Mouse (Mus musculus) liver, postnatal 0 days (tissue): ENCODE measurements around the gene Kcnh6. TPM values are rescaled to one million over a fixed set of nuclear protein-coding genes. Genes with fewer than 3 reads are reported as not detected.

Experiments
- ATAC-seq: fragments of 200-750 bp; cut with Nextera tagmentation; 2 replicates; pipeline ENCODE4 v1.8.0; 2017; ENCODE audit warnings: mild to moderate bottlenecking, moderate library complexity
- DNase-seq: peaks from one replicate; pipeline ENCODE4 v3.0.0-alpha.2; 2016
- H3K27ac ChIP-seq: fragments of 300-500 bp; sonication (generic); 2 replicates; pipeline ENCODE4 v1.5.1; 2014; ENCODE audit warnings: antibody characterized with exemption, moderate library complexity, mild to moderate bottlenecking, low read depth
- H3K27me3 ChIP-seq: fragments of 300-500 bp; sonication (generic); 2 replicates; pipeline ENCODE4 v1.6.1; 2014; ENCODE audit warnings: low read length, control low read depth, mixed read lengths; ENCODE audit not compliant: insufficient read depth
- H3K36me3 ChIP-seq: fragments of 300-500 bp; sonication (generic); replicated peaks from 2 replicates; pipeline ENCODE4 v1.6.1; 2014; ENCODE audit warnings: mild to moderate bottlenecking, control low read depth, low read length, moderate library complexity, mixed read lengths; ENCODE audit not compliant: insufficient read depth
- H3K4me1 ChIP-seq: fragments of 300-500 bp; sonication (generic); 2 replicates; pipeline ENCODE4 v1.6.1; 2014; ENCODE audit warnings: antibody characterized with exemption, mild to moderate bottlenecking, control low read depth; ENCODE audit not compliant: insufficient read depth
- H3K4me2 ChIP-seq: fragments of 300-500 bp; sonication (generic); 2 replicates; pipeline ENCODE4 v1.6.1; 2014; ENCODE audit warnings: low read depth, mild to moderate bottlenecking, low read length, moderate library complexity, mixed read lengths
- H3K4me3 ChIP-seq: fragments of 300-500 bp; sonication (generic); 2 replicates; pipeline ENCODE4 v1.5.1; 2014; ENCODE audit warnings: low read depth, low read length
- H3K9ac ChIP-seq: fragments of 300-500 bp; sonication (generic); replicated peaks from 2 replicates; pipeline ENCODE4 v1.6.1; 2014; ENCODE audit warnings: mild to moderate bottlenecking, moderate library complexity
- H3K9me3 ChIP-seq: fragments of 300-500 bp; sonication (generic); 2 replicates; pipeline ENCODE4 v1.6.1; 2016; ENCODE audit warnings: mild to moderate bottlenecking, control low read depth, low read length, mixed read lengths
- CTCF ChIP-seq: sonication (generic); IDR thresholded peaks from 2 replicates; pipeline ENCODE4 v1.5.1; 2016; ENCODE audit warnings: antibody characterized with exemption, low read depth
- EP300 ChIP-seq: IDR thresholded peaks from 2 replicates; pipeline ENCODE4 v1.6.1; 2016; ENCODE audit warnings: antibody characterized with exemption, low read depth, mild to moderate bottlenecking
- WGBS: fragments of 180-500 bp; shearing (Covaris S2); extraction: QIAGEN DNeasy Blood & Tissue Kit; methylation state at CpG from one replicate; pipeline ENCODE4 v1.1.7; 2014; ENCODE audit not compliant: insufficient replicate concordance; 5-methylcytosine and 5-hydroxymethylcytosine counted together
- polyA plus RNA-seq: library from polyadenylated mRNA; unstranded; fragments of >200 nt; fragmentation: Nextera tagmentation; extraction: Ambion mirVana; gene quantifications from 2 replicates; pipeline ENCODE4 v1.2.1, GENCODE M21; 2015

The Kcnh6 gene
- polyA plus RNA-seq = 0.02 TPM in 1 of 2 replicates, not detected in the other

DNA sequence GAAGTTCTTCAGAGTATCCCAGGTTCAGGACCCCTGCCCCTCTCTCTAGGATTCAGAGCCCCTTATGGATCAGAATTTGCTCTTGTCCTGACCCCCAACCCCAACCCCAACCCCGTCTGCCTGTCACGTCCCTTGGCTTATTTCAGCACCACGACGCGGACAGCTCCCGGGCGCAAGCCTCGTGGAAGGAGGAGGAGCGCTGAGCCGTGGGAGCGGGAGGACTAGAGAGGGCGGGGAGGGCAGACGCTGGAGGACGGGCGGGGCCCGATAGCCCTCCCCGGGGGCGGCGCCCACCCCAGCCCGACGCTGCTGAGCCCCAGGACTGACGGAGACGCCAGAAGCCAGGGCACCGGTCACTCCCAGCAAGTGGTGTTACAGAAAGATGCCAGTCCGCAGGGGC lies at the start of gene Kcnh6:
Gene Kcnh6, plus strand, starts transcription at position 304 of the 400 bp plus-strand sequence.
- ATAC-seq = peak; percentile 44; the same call in 1 of the 2 replicates
- H3K4me3 ChIP-seq = no peak within 1 kb of the TSS
- H3K9ac ChIP-seq = no peak within 1 kb of the TSS
- no peaks in the 10 kb centered on the region for H3K36me3 ChIP-seq
- no peak within 1 kb of the TSS for H3K27ac ChIP-seq
- no peaks in the 10 kb centered on the region for H3K9me3 ChIP-seq
- H3K4me1 ChIP-seq = peaks cover 5% of the 10 kb centered on the region
- DNase-seq = peak; percentile 83
- H3K27me3 ChIP-seq = peaks cover 77% of the 10 kb centered on the region
- WGBS = under 1% methylated on average over 21 of the region's 25 CpGs
- TF ChIP-seq EP300 (no peak), CTCF (no peak)
- H3K4me2 ChIP-seq = peak within 1 kb of the TSS; percentile 35; the same call in 1 of the 2 replicates

DNA sequence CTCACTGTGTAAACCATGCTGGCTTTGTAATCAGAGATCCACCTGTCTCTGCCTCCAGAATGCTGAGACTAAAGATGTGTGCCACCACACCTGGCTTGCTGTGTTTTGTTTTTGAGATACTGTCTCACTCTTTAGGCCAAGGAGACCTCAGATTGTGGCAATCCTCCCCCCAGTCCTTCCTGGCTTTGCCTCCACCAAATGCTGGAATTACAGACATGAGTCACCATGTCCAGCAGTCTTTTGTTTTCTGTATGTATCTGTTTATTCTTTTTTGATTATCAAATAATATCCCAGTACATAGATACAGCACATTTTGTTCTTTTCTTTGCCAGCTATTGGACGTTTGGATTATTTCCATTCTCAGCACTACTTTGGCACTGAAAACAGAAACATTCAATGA lies 49.4 kb upstream of the Kcnh6 start:
- 21% methylated on average over 1 of the region's 1 CpGs for WGBS
- TF ChIP-seq CTCF (no peak), EP300 (no peak)
- no peaks in the 10 kb centered on the region for H3K36me3 ChIP-seq
- H3K9ac ChIP-seq = no peak overlapping the region
- no peak overlapping the region for H3K4me3 ChIP-seq
- 0 out of 2 replicates have a peak, but pooled peaks cover 3% of the 10 kb centered on the region for H3K4me1 ChIP-seq
- no peak overlapping the region for H3K27ac ChIP-seq
- DNase-seq = no peak
- peaks cover 10% of the 10 kb centered on the region for H3K27me3 ChIP-seq
- ATAC-seq = no peak
- no peak overlapping the region for H3K4me2 ChIP-seq
- no peaks in the 10 kb centered on the region for H3K9me3 ChIP-seq

DNA sequence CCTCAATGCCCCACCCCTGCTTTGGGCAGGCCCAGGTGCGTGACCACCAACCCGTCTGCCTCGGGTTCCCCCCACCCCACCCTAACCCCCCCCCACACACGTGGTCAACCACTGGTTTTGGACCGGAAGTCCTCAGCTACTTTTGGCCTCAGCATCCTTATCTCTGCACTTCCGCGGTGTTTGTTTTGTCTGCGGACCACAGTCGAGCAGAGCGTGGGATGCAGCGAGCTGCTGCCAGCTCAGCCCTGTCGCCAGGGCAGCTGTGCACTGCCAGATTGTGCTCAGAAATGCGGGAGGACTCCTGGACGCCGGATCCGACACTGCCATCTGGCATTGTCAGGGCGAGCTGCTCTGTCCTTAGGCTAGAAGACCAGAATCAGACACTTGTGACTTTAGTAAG lies 48.6 kb upstream of the Kcnh6 start:
- Histone ChIP-seq H3K9ac (no peak overlapping the region), H3K27ac (no peak overlapping the region), H3K36me3 (no peaks in the 10 kb centered on the region), H3K4me2 (no peak overlapping the region), H3K4me1 (0 out of 2 replicates have a peak, but pooled peaks cover 3% of the 10 kb centered on the region), H3K27me3 (peaks cover 10% of the 10 kb centered on the region), H3K9me3 (no peaks in the 10 kb centered on the region), H3K4me3 (no peak overlapping the region)
- DNase-seq (no peak), ATAC-seq (no peak)
- TF ChIP-seq EP300 (no peak), CTCF (no peak)
- WGBS = 6% methylated on average over 17 of the region's 17 CpGs

DNA sequence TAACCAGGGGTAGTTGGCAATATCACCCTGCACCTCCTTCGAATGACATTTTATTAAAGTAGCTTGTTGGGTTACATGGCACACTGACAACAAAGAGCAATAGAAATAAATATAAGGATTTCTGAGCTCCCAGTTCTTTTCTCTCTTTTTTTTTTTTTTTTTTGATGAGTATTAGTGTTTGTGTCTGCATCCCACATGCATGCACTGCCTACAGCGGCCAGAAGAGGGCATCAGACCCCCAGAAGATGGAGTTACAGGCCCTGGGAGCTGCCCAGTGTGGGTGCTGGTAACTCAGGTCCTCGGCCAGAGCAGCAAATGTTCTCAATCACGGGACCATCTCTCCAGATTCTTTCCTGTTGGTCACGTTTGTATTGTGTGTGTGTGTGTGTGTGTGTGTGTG lies 43.2 kb upstream of the Kcnh6 start:
- 66% methylated on average over 5 of the region's 5 CpGs for WGBS
- no peak overlapping the region for H3K9ac ChIP-seq
- no peaks in the 10 kb centered on the region for H3K9me3 ChIP-seq
- no peak overlapping the region for H3K27ac ChIP-seq
- no peaks in the 10 kb centered on the region for H3K36me3 ChIP-seq
- H3K4me1 ChIP-seq = peaks cover 5% of the 10 kb centered on the region; the same call in 1 of the 2 replicates
- DNase-seq (no peak), ATAC-seq (no peak)
- H3K4me2 ChIP-seq = no peak overlapping the region
- no peak overlapping the region for H3K4me3 ChIP-seq
- H3K27me3 ChIP-seq = peaks cover 38% of the 10 kb centered on the region
- TF ChIP-seq EP300 (no peak), CTCF (0 out of 2 replicates have a peak, but pooled peaks have one; percentile 30)

DNA sequence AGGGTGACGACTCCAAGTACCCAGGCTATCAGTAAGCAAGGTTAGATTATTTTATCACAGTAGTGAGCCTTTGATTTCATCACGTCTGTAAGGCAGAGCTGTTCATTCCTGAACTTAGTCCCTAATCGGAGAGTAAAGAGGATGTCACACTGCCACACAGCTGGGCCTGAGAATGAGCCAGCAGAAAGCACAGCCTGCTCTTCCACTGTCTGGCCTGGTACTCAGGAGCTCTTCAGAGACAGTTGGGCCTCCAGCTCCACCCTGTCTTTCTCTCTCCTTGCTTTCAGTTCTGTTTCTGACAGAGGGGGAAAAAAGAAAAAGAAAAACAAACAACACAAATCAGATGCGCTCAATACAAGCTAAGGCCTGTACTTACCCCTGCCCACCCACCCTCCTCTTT lies 41.6 kb upstream of the Kcnh6 start:
- H3K27me3 ChIP-seq = peaks cover 48% of the 10 kb centered on the region
- no peak overlapping the region for H3K27ac ChIP-seq
- ATAC-seq (no peak), DNase-seq (no peak)
- peaks cover 5% of the 10 kb centered on the region; the same call in 1 of the 2 replicates for H3K4me1 ChIP-seq
- no peak overlapping the region for H3K4me2 ChIP-seq
- TF ChIP-seq CTCF (no peak), EP300 (no peak)
- 63% methylated on average over 4 of the region's 4 CpGs for WGBS
- no peak overlapping the region for H3K9ac ChIP-seq
- H3K36me3 ChIP-seq = no peaks in the 10 kb centered on the region
- no peak overlapping the region for H3K4me3 ChIP-seq
- H3K9me3 ChIP-seq = no peaks in the 10 kb centered on the region

DNA sequence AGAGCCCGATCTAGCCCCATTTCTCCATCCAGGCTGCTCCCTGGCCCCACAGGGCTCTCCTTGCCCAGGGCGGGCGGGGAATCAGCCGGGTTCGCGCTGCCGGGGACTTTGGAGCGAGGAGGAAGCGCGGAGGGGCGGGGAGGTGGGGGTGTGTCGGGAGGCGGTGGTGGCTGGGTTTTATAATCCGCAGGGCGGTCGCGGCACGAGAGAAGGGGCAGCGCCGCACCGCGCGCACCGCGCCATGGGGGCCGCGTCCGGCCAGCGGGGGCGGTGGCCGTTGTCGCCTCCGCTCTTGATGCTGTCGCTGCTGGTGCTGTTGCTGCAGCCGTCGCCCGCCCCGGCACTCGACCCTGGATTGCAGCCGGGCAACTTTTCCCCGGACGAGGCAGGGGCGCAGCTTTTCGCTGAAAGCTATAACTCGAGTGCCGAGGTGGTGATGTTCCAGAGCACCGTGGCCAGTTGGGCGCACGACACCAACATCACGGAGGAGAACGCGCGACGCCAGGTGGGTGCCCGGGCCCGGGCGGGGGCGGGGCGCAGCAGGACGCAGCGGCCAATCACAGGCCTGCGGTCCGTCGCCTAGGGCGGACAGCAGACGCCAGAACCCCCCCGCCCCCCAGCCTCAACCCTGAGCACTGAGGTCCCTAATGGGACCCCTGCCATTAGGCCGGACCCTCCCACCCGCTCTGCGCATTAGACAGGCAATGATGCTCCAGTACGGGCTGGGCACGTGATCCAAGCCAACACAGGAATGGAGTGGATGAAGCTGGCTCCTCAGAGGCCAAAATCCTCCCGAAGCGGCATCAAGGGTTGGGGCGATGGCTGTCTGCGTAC lies 40.0 kb upstream of the Kcnh6 start, which contains the start of gene Ace:
Gene Ace, plus strand, starts transcription at position 205 of the 834 bp plus-strand sequence.
- no peak within 1 kb of the TSS; the same call in 1 of the 2 replicates for H3K9ac ChIP-seq
- ATAC-seq = no peak
- H3K4me2 ChIP-seq = peak within 1 kb of the TSS; percentile 69
- TF ChIP-seq CTCF (no peak), EP300 (no peak)
- peak; percentile 35 for DNase-seq
- peaks cover 53% of the 10 kb centered on the region for H3K27me3 ChIP-seq
- no peak within 1 kb of the TSS for H3K27ac ChIP-seq
- H3K4me1 ChIP-seq = peaks cover 5% of the 10 kb centered on the region; the same call in 1 of the 2 replicates
- H3K4me3 ChIP-seq = peak within 1 kb of the TSS; percentile 42
- 2% methylated on average over 62 of the region's 76 CpGs for WGBS
- H3K9me3 ChIP-seq = no peaks in the 10 kb centered on the region
- H3K36me3 ChIP-seq = no peaks in the 10 kb centered on the region
